Mouse (Mus musculus) hindbrain, postnatal 0 days (tissue): ENCODE measurements around the gene Mtss1l. TPM values are rescaled to one million over a fixed set of nuclear protein-coding genes. Genes with fewer than 3 reads are reported as not detected.

Source experiments
- ATAC-seq: fragments of 200-750 bp; cut with Nextera tagmentation; 2 replicates; pipeline ENCODE4 v1.8.0; 2017; ENCODE audit warnings: mild to moderate bottlenecking, moderate TSS enrichment, moderate library complexity
- DNase-seq: peaks from one replicate; pipeline ENCODE4 v3.0.0-alpha.2; 2015; ENCODE audit warnings: low spot score
- H3K27ac ChIP-seq: fragments of 300-500 bp; sonication (generic); 2 replicates; pipeline ENCODE4 v1.5.1; 2014; ENCODE audit warnings: mild to moderate bottlenecking
- H3K27me3 ChIP-seq: fragments of 300-500 bp; sonication (generic); 2 replicates; pipeline ENCODE4 v1.6.1; 2014; ENCODE audit warnings: low read length, mixed read lengths; ENCODE audit not compliant: insufficient read depth
- H3K36me3 ChIP-seq: fragments of 300-500 bp; sonication (generic); 2 replicates; pipeline ENCODE4 v1.6.1; 2014; ENCODE audit warnings: low read length, mixed read lengths; ENCODE audit not compliant: insufficient read depth
- H3K4me1 ChIP-seq: fragments of 300-500 bp; sonication (generic); 2 replicates; pipeline ENCODE4 v1.6.1; 2014; ENCODE audit warnings: antibody characterized with exemption, low read length, mixed read lengths; ENCODE audit not compliant: insufficient read depth
- H3K4me2 ChIP-seq: fragments of 300-500 bp; sonication (generic); 2 replicates; pipeline ENCODE4 v1.6.1; 2014; ENCODE audit warnings: low read depth, mild to moderate bottlenecking, low read length, moderate library complexity, mixed read lengths
- H3K4me3 ChIP-seq: fragments of 300-500 bp; sonication (generic); 2 replicates; pipeline ENCODE4 v1.5.1; 2014; ENCODE audit warnings: low read length
- H3K9ac ChIP-seq: fragments of 300-500 bp; sonication (generic); replicated peaks from 2 replicates; pipeline ENCODE4 v1.6.1; 2014; ENCODE audit warnings: mild to moderate bottlenecking, low read length, moderate library complexity, mixed read lengths
- H3K9me3 ChIP-seq: fragments of 300-500 bp; sonication (generic); 2 replicates; pipeline ENCODE4 v1.6.1; 2016; ENCODE audit warnings: low read length, mixed read lengths
- CTCF ChIP-seq: IDR thresholded peaks from 2 replicates; pipeline ENCODE4 v1.5.1; 2016; ENCODE audit warnings: antibody characterized with exemption, control low read depth, low read depth
- WGBS: fragments of 180-500 bp; shearing (Covaris S2); extraction: QIAGEN DNeasy Blood & Tissue Kit; methylation state at CpG from one replicate; pipeline ENCODE4 v1.1.7; 2014; 5-methylcytosine and 5-hydroxymethylcytosine counted together
- polyA plus RNA-seq: library from polyadenylated mRNA; unstranded; fragments of >200 nt; fragmentation: Nextera tagmentation; extraction: Ambion mirVana; gene quantifications from 2 replicates; pipeline ENCODE4 v1.2.1, GENCODE M21; 2015
- total RNA-seq: library from RNA; depleted of rRNA; stranded (reverse); fragments of >200 nt; gene quantifications from 2 replicates; pipeline ENCODE4 v1.2.3, GENCODE M21; 2014; rRNA removed

Mtss1l gene
- total RNA-seq: 76.2 and 81.0 TPM in 2 replicates
- 32.9 TPM in 2 replicates for polyA plus RNA-seq

DNA sequence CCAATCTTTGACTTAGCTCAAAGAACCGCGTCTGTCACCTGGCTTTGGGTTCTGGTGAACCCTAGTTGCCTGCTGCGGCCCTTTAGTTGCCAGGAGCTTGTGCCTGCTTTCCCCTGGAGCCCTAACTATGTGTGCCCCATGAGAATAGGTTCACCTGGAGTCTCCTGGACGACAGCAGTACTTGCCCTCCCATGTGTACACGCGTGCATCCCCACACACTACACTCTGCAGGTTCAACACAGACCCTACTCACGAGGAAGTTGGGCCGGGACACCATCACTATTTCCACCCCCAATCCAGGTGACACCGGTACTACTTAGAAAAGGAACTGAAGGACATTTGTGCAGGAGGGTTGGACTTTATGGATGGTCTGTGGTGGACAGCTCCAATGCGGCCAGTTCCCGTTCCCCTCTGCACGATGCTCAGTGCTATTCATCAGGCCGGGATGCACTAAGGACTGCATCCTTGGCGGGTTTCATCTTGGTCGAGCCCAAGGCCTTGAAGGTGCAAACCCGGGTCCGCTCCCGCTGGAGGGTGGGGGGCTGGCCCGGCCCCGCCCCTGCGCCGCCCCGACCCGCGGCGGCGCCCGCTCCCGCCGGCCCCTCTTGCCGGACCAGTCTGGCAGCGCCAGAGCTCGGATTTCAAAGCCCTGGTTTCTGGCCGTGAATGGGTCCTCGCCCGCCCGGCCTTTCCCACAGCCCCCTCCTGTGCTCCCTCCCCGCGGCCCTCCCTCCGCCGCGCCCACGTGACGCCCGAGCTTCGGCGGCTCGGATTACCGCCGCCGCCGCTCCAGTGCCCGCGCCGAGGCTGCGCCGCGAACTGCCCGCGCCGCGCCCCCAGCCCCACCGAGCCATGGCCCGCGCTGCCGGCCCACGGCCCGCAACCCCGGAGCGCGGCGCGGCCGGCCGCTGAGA is at the start of gene Mtss1l:
TSS of gene Mtss1l (plus strand) at position 792 of the 914 bp plus-strand sequence.
- H3K27ac ChIP-seq: peak within 1 kb of the TSS; percentile 98
- ATAC-seq (peak; percentile 66), DNase-seq (peak; percentile 94)
- H3K36me3 ChIP-seq: no peaks in the 10 kb centered on the region
- H3K27me3 ChIP-seq: no peaks in the 10 kb centered on the region
- no peaks in the 10 kb centered on the region for H3K9me3 ChIP-seq
- TF ChIP-seq CTCF: peak; percentile 5; the same call in 1 of the 2 replicates
- peak within 1 kb of the TSS; percentile 90 for H3K4me3 ChIP-seq
- H3K9ac ChIP-seq: peak within 1 kb of the TSS; percentile 99
- WGBS: 4% methylated on average over 64 of the region's 75 CpGs
- peaks cover 76% of the 10 kb centered on the region for H3K4me1 ChIP-seq
- peak within 1 kb of the TSS; percentile 81 for H3K4me2 ChIP-seq

DNA sequence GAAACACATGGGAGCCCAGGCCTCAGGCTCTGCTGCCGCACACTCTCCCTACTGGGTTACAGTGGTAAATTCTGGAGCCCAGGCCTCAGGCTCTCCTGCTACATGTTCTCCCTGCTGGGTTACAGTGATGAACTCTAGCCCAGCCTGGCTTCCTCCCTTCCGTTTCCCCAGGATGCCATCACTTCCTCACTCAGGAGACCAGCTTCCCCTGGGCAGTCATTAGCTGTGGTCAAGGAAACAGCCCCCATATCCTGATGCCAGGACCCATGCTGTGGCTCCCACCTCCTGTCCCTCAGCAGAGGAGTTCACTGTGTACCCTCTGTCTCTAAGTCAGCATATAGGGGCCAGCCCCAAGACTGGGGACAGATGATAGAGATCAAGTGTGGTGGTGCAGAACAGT is 49.1 kb upstream of the Mtss1l start:
- no peak for DNase-seq
- WGBS: 84% methylated on average over 2 of the region's 2 CpGs
- Histone ChIP-seq H3K4me3 (no peak overlapping the region), H3K9ac (no peak overlapping the region), H3K4me2 (no peak overlapping the region), H3K9me3 (no peaks in the 10 kb centered on the region), H3K36me3 (0 out of 2 replicates have a peak, but pooled peaks cover 9% of the 10 kb centered on the region), H3K27ac (peak overlapping the region; percentile 49; the same call in 1 of the 2 replicates), H3K27me3 (no peaks in the 10 kb centered on the region), H3K4me1 (0 out of 2 replicates have a peak, but pooled peaks cover 12% of the 10 kb centered on the region)
- ATAC-seq: no peak
- no peak for TF ChIP-seq CTCF

DNA sequence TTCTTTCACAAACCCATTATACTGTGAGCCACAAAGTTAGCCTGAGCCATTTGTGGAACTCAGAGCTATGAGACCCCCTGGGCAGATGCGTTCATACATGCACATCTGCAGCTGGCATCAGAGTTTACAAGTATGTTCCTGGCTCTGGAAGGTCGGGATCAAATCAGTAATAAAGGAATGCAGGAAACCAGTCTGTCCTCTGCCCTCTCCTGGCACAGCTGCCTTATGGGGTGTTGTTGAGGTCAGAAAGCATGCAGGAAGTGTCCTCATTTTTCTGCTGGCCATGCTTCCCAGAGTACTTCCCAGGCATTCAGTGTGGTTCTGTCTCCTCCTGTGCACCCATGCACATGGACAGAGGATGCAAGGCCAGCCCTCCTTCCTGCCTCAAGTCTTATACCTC is 48.1 kb upstream of the Mtss1l start:
- 0 out of 2 replicates have a peak, but pooled peaks cover 9% of the 10 kb centered on the region for H3K36me3 ChIP-seq
- no peak for TF ChIP-seq CTCF
- 66% methylated on average over 2 of the region's 2 CpGs for WGBS

DNA sequence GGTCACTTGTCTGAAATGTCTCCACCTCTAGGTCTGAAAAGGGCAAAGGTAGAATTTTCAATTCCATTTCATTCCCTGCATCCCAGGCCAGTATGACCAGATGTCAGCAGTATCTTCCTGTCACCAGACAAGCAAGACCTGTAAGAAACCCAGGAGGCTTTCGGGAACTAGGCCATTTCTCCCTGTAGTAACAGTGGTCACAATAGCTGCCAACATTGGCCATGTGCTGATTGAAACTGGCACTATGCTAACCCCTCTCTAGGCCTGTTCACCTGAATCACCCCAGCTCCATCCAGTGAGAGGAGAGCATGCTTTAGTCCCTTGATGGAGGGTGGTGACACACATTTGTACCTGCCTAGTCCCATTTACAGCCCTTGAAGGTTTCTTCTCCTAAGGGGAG is 46.7 kb upstream of the Mtss1l start:
- Histone ChIP-seq H3K4me3 (no peak overlapping the region), H3K9me3 (no peaks in the 10 kb centered on the region), H3K36me3 (0 out of 2 replicates have a peak, but pooled peaks cover 9% of the 10 kb centered on the region), H3K9ac (no peak overlapping the region), H3K27ac (no peak overlapping the region), H3K4me2 (no peak overlapping the region), H3K27me3 (no peaks in the 10 kb centered on the region), H3K4me1 (0 out of 2 replicates have a peak, but pooled peaks cover 12% of the 10 kb centered on the region)
- 84% methylated on average over 1 of the region's 1 CpGs for WGBS
- no peak for DNase-seq
- ATAC-seq: no peak
- no peak for TF ChIP-seq CTCF

More for the DNA sequence above, 48.1 kb upstream of the Mtss1l start:
- Histone ChIP-seq H3K4me1 (0 out of 2 replicates have a peak, but pooled peaks cover 12% of the 10 kb centered on the region), H3K9ac (no peak overlapping the region), H3K9me3 (no peaks in the 10 kb centered on the region), H3K4me2 (no peak overlapping the region), H3K4me3 (no peak overlapping the region), H3K27me3 (no peaks in the 10 kb centered on the region), H3K27ac (no peak overlapping the region)
- ATAC-seq: no peak
- DNase-seq: no peak

DNA sequence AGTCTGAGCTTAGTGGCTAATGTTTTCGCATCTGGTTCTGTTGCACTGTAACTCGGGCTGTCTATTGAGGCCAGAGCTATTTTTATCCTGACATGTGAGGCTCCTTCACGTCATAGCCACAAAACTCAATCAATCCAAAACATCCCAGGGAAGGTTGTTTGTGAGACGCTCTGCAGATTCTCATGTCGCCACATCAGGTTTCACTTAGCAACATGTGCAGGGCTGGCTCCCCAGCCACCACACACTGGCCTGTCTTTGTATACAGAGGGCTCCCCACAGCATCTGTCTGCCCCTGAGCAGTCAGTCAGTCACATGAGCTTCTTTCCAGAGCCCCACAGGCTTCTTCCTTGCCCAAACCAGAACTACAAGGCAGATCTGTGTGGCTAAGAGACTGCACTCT is 44.6 kb upstream of the Mtss1l start:
- ATAC-seq (peak; percentile 69), DNase-seq (no peak)
- Histone ChIP-seq H3K4me1 (0 out of 2 replicates have a peak, but pooled peaks cover 6% of the 10 kb centered on the region), H3K36me3 (0 out of 2 replicates have a peak, but pooled peaks cover 9% of the 10 kb centered on the region), H3K4me3 (no peak overlapping the region), H3K9ac (no peak overlapping the region), H3K4me2 (no peak overlapping the region), H3K27me3 (no peaks in the 10 kb centered on the region), H3K9me3 (no peaks in the 10 kb centered on the region), H3K27ac (no peak overlapping the region)
- TF ChIP-seq CTCF: no peak
- 62% methylated on average over 5 of the region's 5 CpGs for WGBS

DNA sequence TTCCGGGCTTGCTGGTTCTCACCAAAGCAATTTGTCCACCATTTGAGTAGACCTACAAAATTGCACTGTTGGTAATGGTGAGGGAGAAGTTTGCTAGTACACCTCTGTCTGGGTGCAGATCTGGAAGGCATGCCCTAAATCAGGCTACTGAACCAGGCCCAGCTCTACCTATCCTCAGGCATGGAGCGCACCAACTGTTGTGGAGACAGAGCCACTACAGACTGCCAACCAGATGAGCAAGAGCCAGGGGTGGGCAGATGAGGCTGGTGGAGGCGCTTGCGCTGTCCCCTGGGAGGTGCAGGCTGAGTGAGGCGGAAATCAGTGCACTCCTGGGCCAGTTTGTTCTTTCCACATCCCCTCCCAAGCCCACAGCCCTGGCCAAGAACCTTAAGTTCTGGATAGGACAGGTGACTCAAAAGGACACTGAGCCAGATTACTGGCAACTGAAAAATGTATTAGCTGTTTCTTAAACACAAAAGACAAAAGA is 44.1 kb upstream of the Mtss1l start:
- H3K4me1 ChIP-seq: 0 out of 2 replicates have a peak, but pooled peaks cover under 1% of the 10 kb centered on the region
- H3K27me3 ChIP-seq: no peaks in the 10 kb centered on the region
- 0 out of 2 replicates have a peak, but pooled peaks cover 9% of the 10 kb centered on the region for H3K36me3 ChIP-seq
- no peak overlapping the region for H3K4me3 ChIP-seq
- H3K9ac ChIP-seq: no peak overlapping the region
- H3K27ac ChIP-seq: no peak overlapping the region
- H3K4me2 ChIP-seq: no peak overlapping the region
- no peak for ATAC-seq
- no peaks in the 10 kb centered on the region for H3K9me3 ChIP-seq
- WGBS: 88% methylated on average over 5 of the region's 5 CpGs
- no peak for DNase-seq
- no peak for TF ChIP-seq CTCF
